Mouse (Mus musculus) heart, adult 2 months (tissue): ENCODE results near the gene Ank3.

Source experiments
- CTCF ChIP-seq: fragments of 200-600 bp; IDR thresholded peaks from 2 replicates; pipeline ENCODE4 v1.8.1; 2022; ENCODE audit warnings: antibody characterized with exemption, mild to moderate bottlenecking, moderate library complexity
- EP300 ChIP-seq: fragments of 200-500 bp; IDR thresholded peaks from 2 replicates; pipeline ENCODE4 v1.6.1; 2011; ENCODE audit warnings: low read depth, low read length, control low read depth; ENCODE audit not compliant: insufficient read depth
- POLR2A ChIP-seq: fragments of 200-500 bp; IDR thresholded peaks from 2 replicates; pipeline ENCODE4 v1.6.1; 2011; ENCODE audit warnings: mild to moderate bottlenecking, low read depth, low read length, control low read depth; ENCODE audit not compliant: insufficient read depth

DNA sequence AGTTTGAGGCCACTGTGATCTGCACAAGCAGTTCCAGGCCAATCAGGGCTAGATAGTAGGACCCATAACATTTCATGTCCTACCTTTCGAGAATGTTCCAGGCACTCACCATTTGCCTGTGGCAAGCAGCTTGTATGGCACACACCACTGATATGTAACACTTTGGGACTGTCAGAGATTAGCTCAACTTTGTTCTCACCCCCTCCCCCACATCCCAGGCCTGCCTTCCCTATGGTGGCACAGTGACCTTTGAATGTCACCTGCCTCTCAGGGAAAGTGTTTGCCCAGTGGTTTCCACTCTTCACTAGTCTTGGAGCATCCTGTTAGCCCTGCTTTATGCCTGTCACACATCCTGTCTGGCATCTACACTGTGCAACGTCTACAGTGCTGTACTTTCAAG, 430.2 kb downstream of the Ank3 start:
- TF ChIP-seq CTCF (no peak), POLR2A (no peak), EP300 (0 out of 2 replicates have a peak, but pooled peaks have one; percentile 42)
